Mouse (Mus musculus): ENCODE results near the gene Sv2c.

GRCm38 (mm10) chr13:96172290-96172689, 39.9 kb upstream of the Sv2c start:
- TF ChIP-seq CTCF (IDR thresholded peaks at IDR 0.05; ENCODE audit: extremely low read depth, insufficient read depth, insufficient read length, insufficient replicate concordance), result no peak
- TF ChIP-seq POLR2A (IDR thresholded peaks at IDR 0.05; ENCODE audit: low read depth, low read length), result no peak

Measured in spleen, adult 2 months (tissue).